Mouse (Mus musculus): ENCODE data around the gene Sspn.

The Sspn gene

DNA sequence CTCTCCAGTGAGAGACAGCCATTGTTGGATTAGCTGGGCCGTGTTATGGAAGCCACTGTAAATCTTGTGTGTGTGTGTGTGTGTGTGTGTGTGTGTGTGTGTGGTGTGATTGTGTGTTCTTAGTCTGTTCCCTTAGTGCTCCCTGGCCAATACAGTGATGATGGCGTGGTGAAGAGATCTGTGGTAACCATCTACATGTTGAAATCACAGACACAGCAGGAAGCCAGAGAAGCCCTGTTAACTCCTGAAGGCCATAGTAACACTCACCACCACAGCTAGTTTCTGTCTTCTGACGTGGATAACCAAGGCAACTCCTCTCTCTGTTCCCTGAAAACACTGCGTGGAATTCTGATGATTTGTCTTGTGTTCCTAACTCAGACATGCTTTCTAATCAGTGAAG, 40.7 kb downstream of the Sspn start:
- intact Hi-C loops (cut with DNase I): no loop called here

DNA sequence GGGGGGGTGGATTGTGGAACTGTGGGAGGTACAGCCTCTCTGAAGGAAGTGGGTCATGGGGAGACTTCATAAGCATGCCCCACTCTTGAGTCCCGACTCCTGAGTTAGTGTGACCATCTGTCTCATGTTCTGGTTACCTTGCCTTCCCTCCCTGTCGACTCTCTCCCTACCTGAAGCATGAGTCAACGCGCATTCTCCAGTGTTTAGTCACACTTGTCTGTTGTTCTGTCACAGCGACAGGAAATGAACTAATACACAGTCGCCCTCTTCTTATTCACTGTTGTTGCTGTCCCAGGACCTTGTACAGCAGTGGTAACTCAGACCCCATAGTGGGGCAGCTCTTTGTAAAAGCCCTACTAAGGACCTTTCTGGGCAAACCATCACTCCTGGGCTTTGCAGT, 41.4 kb downstream of the Sspn start:
- intact Hi-C loops (cut with DNase I): no loop called here

DNA sequence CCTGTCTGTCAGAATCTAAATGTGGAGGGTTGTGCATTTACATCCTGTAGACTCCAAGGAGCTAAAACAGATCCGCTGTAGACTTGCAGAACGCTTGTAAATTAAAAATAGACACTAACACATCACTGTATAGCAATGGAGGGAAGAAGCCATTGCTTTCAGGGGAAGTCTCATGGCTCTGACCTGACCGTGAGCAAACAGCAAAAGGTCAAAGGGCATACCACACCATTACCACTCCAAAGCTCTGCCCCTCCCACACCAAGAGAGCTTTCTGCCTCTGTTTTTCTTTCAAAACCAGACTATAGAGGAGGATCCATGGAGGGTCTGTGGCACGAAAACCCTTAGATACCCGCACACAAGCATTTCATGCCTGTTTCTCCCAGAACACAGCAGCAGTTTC, 41.9 kb downstream of the Sspn start:
- intact Hi-C loops (cut with DNase I): no loop called here

DNA sequence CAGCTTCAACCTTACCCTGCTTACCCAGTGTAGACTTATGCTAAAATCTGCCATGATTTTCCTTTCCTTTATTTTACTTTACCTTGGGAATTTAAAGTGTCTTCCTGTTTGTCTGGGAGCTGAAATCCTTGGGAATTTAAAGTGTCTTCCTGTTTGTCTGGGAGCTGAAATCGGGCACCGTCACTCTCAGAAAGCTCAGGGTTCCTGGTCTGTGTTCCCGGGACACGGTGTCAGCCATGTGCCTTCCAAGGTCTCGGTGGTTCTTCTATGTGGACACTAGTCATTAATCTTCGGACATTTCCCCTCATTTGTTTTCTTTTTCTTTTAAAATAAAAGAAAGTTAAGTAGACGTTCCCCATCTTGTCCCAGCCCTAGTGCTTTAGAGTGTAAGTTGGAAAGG, 43.3 kb downstream of the Sspn start:
- intact Hi-C loops (cut with DNase I): loop anchor here (5.0 kb wide), 1 partner anchor 112 kb away; no protein-coding TSS in a partner anchor

DNA sequence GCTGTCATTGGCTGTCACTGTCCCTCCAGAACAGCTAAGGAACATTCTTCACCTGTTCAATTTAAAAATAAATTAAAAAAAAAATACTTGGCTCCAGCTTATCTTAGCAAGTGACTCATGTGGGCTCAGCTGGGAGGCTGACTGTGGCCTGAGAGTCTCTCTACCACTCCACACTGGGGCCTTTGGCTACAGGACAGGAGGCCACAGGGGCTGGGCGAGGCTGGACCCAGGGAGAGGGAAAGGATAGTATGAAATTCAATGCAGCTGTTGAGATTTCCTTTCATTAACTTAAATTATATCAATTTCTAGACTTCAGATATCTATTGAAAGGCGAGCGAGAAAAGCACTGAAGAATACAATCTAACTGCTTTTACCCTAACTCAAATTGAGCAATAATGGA, 45.9 kb downstream of the Sspn start:
- intact Hi-C loops (cut with DNase I): loop anchor here (5.0 kb wide), 1 partner anchor 115 kb away; no protein-coding TSS in a partner anchor

DNA sequence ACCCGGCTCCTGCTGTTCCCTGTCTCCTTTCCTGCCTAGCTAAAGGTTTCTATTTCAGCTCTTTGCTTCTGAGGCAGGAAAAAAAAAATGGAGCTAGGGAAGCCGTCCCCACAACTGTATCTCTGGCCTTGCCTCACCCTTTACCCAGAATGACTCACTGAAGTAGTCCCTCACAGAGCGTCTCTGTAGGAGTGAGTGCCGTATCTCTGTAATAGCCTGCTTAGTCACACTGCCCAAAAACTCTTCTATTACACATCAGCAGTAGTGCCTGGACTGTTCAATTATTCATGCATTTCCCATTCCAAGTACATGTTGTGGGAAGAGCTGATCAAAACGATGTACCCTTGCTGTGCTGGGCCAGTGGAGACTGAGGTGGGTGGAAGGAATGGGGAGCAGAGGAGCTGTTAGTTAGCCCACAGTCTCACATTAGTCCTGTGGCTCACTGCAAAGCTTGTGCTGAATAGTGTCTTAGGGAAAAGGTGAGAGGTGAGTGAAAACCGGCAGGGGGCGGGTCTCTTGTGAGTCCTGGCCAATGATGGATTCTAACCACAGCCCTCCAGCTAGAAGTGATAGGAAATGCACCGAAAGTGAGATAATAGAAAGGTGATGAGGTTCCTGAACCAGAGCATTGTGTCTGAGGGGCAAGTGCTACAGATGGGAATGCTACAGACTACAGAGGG, 46.5 kb downstream of the Sspn start:
- intact Hi-C loops (cut with DNase I): loop anchor here (5.0 kb wide), 1 partner anchor 116 kb away; no protein-coding TSS in a partner anchor

DNA sequence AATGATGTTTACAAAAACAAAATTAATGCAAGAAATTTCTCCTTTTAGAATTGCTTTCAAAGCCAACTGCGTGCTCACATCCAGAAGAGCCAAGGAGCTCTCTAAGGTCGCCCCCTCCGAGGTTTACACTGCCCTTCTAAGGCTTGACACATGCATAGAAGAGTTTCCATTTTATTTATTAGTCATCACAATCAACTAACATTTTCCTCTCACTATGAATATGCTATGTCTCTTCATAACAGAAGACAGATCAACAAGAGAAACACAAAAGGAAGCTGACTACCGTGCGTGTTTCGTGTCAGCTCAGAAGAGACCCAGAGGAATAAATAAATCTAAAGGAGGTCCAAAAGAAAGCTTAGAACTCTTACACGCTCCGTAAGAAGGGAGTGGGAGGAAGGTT, 49.6 kb downstream of the Sspn start:
- intact Hi-C loops (cut with DNase I): no loop called here

DNA sequence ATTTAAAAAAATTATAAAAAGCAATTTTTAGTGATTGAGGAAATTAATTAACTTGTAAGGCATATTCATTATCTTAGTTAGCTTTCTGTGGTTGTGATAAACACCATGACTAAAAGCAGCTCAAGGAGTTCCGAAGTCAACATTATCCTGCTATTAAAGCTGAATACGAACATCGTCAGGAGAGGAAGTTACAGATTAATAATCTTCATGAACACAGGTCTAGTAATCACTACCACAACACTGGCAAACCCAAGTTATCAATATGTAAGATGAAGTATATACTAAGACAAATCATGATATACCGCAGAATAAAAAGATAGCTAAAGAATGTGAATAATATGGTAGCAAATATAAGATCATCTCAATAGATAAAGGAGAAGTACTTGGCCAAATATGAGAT, 50.9 kb downstream of the Sspn start:
- intact Hi-C loops (cut with DNase I): no loop called here

DNA sequence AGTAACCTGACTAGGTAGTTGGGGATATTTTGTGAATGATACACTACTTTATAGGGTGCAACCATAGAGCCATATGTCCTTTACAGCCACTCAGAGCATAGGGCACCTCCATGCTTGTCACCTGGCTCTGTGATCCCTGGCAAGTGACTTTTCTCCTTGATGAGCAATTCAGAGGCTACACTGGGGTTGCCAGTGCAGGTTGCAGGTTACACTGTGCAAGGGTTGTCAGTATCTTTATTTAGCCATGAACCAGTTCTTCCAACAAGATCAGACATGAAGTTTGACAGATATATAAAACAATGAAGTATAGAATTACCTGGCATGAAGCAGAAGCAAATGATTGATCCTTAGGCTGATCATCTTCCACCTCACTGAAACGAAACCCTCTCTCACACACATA, 59.1 kb downstream of the Sspn start:
- intact Hi-C loops (cut with DNase I): no loop called here

DNA sequence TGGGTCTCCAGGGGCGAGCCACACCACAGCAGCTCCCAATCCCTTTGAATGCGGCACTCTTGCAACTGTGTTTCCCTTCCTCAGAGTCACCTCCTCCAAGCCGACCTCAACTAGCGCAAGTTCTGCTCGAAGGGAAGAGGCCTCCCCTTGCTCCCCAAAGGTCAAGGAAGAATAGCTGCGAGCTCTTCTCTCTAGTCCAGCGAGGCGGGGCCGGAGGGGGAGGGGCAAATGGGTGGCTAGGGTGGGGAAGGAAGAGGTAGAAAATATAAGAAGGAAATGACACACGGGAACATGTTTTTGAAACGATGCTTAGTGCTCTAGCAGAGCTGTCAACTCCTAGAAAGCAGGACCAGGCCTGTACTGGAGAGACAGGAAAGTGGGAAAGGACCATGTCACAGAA, 61.1 kb downstream of the Sspn start:
- intact Hi-C loops (cut with DNase I): no loop called here

DNA sequence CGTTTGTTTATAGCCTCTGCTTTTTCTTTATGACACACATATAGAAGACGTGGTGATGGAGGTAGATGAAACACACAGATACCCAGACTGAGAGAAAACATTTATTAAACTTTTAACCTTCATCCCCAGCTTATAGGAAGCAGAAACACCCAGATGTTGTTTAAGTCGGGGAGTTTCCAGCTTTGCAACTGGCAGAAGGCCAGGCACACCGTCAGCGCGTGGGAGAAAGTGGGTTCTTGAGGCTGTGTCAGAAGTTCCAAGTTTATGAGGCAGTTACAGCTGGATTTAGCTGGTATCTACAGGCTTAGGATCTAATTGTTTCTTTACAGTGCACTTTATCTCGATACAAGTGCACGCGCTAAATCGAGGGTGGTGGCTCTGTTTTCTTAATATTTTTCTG, 61.5 kb downstream of the Sspn start:
- intact Hi-C loops (cut with DNase I): no loop called here

DNA sequence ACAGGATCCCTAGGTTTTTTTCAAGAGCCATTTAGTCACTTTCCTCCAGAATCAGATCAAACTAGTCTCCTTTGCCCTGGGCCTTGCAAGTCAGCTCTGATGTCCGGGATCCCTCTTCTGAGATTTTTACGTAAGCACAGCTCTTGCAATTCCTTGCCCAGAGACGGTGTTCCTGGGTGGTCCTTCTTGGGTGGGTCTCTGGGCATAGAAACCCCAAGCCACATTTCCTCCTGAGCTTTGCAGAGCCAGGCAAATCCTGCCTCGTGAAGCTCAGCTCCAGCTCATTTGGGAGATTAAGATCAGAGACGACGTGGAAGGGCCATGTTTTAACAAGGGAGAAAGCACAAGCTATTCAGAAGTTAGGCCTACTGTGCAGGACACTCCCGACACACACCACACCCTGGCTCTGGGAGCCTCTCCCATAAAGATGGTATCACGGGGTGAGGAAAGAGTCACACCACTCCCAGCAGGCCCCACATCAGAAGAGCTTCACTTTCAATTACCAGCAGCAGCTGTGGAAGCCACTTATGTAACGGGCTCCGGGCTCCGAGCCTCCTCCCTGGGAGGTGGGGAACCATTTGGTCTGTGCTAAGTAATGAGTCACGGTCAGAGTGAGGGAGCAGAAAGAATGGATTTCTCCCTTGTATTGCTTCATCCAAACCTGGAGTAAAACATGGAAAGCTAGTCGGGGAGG, 67.0 kb downstream of the Sspn start:
- intact Hi-C loops (cut with DNase I): no loop called here

DNA sequence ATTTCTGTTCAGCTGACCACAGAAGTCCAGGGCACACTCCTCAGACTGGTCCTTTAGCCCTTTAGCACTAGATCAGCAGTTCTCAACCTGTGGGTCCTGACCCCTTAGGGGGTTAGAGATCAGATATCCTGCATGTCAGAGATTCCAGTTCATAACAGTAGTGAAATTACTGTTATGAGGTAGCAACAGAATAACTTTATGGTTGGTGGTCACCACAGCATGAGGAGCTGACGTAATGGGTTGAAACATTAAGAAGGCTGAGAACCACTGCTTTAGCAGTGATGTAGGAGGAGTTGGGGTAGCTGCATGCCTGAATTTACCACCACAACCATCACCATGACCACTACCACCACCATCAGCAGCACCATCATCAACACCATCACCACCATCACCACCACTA, 69.3 kb downstream of the Sspn start:
- intact Hi-C loops (cut with DNase I): no loop called here

DNA sequence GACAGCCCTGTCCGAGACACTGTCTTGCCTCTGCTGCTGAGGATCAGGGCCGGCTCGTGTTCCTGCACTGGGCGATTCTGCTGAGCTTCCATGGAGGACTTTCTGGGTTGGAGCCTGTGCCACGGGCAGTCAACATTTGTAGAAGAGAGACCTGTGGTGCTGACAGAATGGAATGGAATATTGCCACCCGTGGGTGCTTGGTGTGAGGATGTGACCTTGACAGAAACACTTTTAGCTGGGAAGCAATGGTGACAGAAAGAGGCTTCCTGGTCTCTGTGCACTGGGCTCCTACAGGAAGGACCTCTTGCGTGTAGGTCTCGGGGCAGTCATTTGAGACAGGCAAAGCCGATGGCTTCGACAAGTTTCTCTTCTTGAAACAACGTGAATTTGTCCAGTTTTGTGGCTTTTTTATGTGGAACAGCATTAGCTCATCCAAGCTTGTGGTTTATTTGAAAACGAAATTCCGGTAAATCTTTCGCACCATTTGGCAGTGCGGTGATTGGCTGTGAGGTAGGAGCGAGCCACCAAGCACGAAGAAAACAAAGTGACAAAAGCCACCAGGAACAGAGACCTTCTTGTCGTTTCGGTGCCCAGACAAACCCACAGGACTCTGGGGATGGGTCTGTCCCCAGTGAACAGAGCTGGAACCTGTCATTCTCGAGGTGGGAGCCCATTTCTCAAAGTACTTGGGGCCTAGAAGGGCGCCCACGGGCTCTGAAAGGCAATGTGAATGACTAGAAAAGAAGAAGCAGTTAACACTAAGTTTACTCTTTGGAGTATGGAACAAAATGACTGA, 70.2 kb downstream of the Sspn start:
- intact Hi-C loops (cut with DNase I): no loop called here

DNA sequence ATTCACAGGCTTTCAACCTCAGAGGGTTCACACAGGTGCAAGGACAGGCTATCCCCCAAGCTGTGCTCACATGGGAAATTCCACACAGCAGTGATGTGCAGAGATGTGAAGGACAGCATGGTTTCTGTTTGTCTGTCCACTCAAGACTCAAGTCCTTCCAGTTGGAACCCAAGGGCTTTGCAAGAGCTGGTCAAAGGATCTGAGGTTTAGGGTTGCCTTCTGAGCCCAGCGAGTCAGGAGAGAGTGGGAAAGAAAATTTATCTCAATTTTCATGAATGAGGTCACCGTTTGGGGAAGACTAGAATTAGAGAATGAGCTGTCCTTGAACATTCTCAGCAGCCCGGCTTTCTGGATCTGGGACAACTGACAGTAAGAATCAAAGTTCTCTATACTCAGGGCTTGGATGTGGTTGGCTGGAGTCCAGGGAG, 72.7 kb downstream of the Sspn start:
- intact Hi-C loops (cut with DNase I): no loop called here

DNA sequence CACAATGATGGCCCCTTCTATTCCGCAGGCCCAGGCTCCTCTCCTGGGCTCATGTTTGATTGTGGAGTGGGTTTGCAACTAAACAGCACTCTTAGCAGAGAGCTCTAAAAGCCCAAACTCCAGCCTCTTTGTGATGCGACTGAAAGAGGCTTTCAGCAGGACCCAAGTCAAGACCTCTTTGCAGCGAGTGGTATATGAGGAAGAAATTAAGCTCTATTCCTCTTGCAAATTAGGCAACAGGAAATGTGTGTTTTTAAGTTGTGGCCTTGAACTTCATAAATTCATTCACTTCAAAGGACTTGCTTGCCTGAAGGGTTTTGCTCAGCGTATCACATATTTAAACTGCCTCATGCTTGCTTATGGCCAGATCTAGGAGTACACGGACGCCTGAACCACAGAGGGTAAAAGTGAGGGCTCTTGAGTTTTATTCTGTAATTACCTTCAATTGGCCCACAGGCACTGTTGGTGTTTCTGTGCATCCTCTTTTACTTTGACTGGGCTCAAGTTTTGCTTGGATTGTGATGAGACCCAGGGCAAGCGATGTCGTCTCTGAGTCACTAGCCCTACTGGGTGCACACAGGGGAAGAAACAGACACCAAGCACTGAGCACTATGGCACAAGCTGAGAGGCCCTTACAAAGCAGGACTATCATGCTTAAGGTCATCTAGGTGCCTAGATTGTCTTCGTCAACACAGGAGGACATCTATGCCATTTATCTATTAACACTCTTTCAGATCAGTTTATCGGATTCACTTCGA, 73.9 kb downstream of the Sspn start:
- intact Hi-C loops (cut with DNase I): no loop called here

DNA sequence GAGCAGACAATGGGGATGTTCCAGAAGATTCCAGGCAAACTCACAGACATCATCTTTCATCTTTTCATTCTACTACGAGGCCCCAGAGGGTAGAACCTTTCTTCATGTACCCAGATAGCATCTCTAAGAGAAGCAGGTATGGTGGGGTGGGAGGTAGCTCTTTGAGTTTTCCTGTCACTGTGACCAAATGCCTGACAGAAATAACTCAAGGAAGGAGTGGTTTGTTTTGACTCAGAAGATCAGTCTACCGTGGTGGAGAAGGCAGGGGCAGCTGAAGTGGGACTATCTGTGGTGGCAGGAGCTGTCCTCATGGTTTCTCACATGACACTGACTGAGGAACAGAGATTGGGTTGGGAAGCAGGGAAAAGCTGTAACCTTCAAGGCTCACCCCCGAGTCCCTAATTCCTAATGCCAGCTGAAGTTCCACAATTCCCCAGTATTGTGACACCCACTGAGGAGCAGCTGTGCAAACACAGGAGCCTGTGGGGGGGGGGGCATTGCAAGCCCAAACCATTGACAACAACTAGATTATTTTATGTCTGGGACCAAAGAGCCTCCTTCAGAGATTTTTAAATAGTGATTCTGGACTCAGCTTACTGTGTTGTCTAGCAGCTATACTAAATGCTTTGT, 74.6 kb downstream of the Sspn start:
- intact Hi-C loops (cut with DNase I): no loop called here

DNA sequence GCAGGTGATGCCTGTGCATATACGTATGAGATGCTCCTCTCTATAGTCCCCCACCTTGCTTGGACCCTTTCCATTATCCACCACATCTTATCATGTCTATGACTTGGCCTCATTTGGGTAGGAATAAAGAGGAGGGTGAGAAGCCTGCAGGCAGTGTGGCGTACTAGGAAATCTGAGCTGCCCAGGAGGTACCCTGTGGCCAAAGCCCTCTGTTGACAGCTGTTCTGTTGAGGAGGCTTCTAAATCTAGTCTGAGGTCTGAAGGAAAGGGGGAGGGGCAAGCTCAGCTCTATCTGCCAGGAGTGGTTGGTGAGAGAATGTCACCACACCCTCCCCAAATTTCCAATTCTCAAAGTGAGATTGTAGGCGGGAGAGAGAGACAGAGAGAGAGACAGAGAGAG, 75.3 kb downstream of the Sspn start:
- intact Hi-C loops (cut with DNase I): no loop called here

DNA sequence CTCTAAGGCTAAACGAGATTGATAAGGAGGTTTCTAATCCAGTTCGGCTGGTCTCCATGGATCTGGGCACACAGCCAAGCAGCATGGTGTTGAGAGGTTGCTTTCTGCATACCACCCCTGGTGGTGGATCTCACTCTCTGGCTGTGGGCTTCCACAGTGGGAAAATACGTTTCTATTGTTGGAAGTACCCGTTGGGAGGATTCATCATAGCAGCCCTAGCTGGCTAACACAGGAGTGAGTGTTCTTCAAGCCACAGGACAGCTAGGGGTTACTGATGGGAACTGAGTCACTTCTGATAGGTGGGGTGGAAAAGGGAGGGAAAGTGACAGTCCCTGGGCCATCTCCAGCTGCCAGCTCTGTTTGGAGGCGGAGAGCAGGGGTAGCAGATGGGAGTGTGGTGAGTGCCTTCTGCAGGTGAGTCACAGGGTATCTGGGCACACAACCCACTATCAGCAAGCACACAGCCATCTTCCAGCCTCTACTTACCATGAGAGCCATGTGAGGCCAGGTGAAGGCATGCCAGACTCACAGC, 77.1 kb downstream of the Sspn start:
- intact Hi-C loops (cut with DNase I): no loop called here

DNA sequence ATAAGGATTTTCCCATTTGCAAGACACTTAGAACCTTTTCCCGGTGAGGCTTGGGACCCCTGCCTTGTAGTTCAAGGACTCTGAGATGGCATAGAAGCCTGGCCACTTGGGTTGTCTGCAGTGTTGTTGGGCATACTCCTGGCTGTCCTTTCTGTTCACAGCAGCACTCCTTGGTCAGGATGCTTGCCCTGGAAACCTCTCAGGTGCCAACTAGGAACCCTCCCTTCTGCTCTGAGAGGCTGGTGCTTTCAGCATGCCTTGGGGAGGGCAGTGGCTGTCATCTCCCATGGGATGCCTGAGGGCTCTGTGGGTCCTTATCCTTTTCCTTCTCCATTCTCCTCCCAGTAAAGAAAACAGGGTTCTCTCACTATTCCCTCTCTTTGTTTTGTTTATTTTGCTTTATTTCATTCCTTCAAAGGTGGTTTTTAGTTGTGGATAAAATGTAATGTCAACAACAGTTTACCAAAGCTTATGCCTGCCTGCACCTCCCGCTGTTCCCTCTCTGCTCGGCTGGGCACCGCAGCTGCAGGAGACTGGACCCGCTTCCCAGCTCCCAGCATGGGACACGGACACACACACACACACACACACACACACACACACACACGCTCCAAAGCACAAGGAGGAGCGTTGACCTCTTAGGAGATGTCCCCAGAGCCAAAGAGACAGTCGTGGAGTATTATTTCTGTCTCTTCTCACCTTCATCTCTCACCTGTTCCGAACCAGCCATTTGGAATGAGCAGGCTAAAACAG, 77.9 kb downstream of the Sspn start:
- intact Hi-C loops (cut with DNase I): no loop called here
